Mouse (Mus musculus) right cerebral cortex, adult 18-20 months (tissue): ENCODE results near the gene Ube2h.
"Not testable (repeated sequence)": the region's sequence is repeated elsewhere in the genome, so short reads cannot be mapped to it uniquely, and the experiment has no call there.

Experiments
- DNase-seq: peaks from one replicate; pipeline ENCODE4 v3.0.0; 2022; ENCODE audit warnings: mixed read lengths

The Ube2h gene

DNA sequence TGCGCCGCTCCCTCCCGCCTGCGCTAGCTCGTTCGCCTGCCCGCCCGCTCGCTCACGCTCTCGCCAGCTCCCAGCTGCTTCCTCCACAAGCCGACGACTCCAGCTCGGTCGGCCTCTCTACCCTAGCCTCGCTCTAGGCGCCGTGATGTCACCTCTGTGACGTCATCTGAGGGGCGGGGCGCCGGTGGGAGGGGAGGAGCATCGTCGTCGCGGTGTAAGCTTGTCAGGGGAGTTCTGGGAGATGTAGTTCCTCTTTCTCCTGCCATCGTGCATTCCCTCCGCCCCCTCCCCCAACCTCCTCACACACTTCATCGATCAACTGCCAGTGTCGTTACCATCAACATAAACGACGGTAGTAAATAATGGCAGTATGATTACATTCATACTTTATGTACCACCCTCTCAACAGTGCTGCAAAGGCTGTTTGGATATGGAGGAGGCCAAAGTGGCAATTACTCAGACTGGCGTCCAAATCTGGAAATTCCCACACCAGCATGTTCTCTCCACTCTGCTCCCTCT is at the start of gene Ube2h:
TSS of gene Ube2h (minus strand) at position 141 of the 519 bp plus-strand sequence.
- DNase-seq: peak; percentile 99

DNA sequence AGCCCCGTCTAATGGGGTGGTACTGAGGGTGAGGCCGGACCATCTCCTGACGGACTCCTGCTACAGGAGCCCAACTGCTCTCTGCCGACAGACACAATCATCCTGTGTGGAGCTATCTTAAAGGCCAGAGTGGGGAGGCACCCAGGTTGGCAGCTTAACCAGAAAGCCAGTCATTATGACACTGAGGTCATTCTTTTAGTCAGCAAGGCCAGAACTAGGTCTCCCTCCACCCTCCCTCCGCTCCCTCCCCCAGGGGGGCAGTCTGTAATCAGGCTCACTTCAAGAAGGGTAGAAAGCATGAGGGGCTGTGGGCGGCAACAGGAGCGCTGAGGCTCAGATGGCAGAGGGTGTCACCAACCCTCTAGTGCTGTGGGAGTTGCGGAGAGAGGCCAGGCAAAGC is 49.3 kb upstream of the Ube2h start:
- no peak for DNase-seq

DNA sequence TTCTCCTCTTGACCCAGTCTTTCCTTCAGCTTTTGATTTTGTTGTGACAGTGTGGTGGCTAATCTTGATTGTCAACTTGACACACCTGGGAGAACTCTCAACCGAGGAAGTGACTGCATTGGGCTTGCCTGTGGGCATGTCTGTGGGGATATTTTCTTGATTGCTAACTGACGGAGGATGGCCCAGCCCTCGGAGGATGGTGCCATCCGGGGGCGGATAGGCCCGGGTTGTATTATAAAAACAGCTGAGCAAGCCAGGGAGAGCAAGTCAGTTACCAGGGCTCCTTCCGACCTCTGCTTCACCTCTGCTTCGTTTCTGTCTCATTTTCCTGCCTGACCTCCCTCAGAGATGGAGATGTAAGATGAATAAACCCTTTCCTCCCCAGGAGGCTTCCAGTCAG is 48.4 kb upstream of the Ube2h start:
- no peak for DNase-seq

DNA sequence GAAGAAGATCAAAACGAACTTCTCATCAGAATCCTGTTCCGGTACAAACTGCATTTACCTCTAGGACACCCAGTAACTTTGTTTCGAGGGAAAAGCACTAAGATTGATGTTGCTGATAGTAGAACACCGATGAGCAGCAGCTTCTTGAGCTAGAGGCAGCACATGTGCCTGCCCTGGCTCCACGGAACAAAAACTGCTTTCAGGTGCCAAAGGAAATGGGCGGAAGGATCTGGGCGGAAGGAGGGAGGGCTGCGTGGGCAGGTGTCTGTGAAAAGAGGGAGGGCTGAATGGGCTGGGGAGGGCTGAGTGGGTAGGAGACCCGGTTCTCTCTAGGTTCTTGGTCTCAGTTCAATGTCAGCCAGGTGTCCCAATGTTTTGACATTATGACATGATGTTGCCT is 47.0 kb upstream of the Ube2h start:
- DNase-seq: no peak

DNA sequence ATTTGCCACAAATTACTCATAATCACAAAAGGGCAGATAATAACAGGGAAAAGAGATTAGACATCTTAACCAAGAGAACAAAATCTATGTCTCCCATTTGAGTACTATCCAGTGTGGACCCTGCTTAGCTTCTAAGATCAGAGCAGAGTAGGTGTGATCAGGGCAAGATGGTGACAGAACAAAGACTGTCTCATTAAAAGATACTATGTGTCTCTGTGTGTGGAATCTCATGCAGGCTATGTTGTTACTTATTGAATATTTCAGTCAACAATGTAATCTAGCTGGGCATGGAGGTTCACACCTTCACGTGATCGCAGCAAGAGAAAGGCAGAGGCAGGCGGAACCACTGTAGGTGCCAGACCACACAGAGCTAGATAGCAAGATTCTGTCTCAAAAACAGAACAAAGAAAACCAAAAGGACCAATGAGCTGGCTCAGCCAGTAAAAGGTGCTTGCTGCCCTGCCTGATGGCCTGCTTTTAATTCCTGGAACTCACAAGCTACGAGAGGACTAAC is 43.0 kb upstream of the Ube2h start:
- DNase-seq: no peak

DNA sequence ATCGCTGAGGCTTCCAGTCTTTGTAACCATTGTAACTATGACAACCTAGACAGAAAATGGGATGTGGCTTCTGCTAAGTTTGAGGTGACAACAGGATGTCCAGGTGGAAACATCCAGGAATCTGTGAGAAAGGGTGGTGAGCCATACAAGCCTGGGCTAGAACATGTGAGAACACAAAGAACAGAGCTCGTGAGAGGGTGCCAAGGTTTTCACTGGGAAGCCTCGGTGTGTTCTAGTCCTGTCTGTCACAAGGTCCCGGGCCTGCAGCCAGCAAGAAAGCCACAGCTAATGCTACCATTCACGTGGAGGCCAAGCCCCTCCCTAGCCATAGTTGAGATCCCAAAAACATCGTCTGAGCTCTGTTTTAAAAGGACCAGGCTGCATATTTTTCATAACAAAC is 42.4 kb upstream of the Ube2h start:
- no peak for DNase-seq

DNA sequence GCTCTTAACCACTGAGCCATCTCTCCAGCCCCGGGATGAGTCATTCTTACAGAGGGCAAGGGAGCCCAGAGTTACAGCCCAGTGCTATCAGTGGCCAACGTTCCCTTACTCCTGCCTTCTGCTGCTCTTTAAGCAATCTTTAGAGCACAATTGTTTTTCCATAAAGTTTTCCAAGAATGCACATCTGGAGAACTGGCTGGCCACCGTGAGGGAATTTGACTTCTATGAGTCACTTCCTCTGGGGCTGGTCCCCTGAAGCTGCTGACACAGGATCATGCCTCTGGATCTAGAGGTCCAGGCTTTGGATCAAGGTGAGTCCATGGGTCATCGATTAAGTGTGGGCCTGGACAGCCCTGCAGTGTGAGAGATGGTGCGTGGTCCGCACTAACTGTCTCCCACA is 39.7 kb upstream of the Ube2h start:
- no peak for DNase-seq

DNA sequence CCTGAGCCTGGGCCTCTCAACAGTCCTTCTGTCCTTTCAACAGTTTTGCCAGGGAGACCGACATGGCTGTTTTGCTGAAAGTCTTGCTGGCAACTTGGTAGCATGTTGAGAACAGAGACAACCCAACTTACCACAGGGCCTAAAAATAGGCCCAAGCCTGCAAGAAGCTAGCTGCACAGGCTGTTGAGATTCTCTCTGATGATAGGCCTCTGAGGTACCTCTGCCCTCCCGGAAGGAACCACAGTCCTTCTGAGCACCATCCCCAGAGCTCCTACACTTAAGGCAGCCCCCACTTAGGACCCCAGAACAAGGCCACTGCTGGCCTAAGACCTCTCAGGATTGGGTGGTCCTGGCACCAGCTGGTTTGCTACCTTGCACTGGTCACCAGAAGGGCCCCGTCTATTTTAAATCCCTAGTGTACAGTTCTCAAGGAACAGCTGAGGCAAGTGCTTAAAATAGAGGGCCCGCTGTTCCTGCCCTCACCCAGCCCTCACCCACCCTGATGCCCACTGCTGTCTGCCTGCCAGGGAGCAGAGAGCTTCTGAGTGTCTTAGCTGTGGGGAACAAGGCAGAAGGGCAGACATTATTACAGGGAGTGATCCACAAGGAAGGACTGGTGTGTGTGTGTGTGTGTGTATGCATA is 36.0 kb upstream of the Ube2h start:
- DNase-seq: no peak

DNA sequence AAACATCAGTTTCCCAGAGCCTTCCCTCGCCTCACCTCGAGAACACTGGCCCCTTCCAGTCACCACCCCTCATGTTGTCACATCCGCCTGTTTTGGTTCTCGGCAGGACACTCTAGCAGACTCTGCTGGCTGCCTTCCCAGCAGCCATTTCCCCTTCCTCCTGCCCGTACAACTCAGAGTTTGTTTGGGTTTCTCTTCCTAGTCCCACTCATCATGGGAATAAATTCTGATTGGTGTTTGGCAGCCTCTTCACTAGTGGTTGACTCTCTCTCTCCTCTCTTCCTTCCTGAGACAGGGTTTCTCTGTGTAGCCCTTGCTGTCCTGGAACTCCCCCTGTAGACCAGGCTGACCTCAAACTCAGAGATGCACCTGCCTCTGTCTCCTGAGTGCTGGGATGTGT is 32.6 kb upstream of the Ube2h start:
- no peak for DNase-seq

DNA sequence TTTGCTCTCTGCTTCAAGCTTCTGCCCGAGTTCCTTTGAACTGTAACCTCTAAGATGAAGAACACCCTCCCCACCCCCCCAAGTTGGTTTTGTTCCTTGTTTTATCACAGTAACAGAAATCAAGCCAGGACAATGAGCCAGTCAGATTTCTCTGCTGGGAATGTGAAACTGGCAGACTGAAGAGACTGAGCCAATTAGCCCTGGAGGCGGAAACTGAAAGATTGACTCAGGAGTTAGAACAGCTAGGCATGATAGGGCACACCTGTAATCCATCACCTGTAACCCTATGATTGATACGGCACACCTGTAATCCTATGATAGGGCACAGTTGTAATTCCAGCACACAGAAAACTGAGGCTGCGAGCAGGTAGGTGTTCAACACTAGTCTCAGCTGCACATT is 27.9 kb upstream of the Ube2h start:
- DNase-seq: no peak

DNA sequence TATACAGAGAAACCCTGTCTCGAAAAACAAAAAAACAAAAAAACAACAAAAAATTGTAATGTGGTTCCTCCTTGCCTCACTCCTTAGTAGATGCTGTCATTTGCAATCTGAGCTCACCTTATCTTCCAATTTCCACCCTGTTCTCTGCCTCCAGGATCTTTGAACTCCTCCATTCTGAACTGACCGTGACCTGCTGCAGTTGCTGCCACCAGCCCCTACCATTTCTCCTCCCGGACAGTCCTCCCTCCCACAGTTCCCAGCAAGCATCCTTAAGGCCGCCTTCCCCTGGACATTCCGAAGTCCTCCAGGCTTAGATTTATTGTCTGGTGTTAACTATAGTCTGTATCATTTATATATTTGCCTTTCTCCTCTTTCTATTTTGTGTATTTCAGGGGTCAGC is 26.4 kb upstream of the Ube2h start:
- no peak for DNase-seq

DNA sequence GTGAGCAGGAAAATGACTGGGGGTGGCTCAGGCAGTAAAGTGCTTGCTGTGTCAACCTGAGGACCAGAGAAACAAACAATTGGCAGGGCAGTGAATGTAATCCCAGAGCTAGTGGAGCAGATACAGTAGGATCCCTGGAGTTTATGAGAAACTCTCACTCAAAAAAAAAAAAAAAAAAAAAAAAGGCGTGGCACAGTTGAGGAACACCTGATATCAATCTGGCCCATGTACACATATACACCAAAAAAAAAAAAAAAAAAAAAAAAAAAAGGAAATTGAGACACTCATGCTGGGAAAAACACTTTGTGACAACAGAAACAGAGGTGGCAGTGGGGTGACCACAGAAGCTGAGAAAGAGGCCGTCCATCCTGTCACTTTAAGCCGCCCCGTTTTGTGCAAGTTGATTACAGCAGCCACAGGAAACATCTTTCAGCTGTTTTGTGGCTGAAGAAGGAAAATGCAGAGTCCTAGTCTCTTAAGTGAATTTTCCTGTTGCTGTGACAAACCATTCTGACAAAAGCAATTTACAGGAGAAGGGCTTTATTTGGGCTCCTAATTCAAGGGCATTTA is 21.7 kb upstream of the Ube2h start:
- DNase-seq: no peak

DNA sequence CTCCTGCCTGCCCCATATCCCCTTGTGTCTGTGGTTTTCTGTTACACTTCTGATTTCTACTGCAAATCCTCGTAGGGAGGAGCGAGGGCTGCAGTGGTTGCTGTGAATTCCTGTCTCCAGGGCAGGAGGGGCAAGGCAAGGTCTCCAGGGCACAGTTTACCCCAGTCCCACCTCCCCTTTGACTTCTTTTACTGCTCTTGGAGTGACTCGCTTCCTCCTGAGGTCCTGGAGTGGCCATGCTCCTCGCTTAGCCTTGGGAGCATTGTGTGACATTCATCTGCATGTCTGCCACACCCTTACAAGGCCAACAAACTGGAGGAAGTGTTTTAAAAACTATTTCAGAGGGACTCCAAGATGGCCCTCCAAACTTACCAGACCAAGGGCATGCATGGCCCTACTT is 16.7 kb upstream of the Ube2h start:
- DNase-seq: no peak

DNA sequence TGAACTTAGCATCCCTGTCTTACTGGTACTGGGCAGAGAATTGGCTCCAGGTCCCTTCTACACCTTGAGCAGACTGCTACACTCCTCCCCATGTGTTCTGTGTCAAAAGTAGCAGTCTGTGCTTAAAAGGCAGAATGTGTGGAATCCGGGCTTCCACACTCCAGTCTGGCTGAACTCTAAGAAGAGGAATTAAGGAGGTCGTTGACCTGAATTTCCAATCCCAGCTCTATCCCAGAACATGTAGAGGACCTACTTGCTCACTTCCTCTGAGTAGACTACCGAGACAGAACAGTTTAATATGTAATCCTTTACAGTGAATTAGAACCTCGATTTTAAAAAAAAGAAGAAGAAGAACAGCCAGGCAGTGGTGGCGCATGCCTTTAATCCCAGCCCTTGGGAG is 14.9 kb upstream of the Ube2h start:
- DNase-seq: no peak

DNA sequence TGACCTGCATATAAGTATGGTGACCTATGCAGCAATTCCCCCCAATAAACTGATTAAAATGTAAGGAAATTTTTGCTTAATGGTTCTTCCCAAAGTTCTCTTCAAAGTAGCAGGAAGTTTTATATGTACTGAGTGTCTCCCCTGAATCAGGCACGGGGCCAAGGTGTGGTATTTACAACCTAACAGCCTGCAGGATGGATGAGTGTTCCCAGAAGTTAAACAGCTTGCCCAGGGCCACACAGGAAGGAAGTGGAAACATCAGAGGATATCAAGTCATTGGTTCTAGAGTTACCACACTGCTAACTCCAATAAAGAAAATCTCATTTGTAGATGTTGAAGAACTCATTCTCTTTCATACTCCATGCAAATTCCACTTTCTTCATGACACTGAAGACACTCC is 7.7 kb upstream of the Ube2h start:
- DNase-seq: no peak

DNA sequence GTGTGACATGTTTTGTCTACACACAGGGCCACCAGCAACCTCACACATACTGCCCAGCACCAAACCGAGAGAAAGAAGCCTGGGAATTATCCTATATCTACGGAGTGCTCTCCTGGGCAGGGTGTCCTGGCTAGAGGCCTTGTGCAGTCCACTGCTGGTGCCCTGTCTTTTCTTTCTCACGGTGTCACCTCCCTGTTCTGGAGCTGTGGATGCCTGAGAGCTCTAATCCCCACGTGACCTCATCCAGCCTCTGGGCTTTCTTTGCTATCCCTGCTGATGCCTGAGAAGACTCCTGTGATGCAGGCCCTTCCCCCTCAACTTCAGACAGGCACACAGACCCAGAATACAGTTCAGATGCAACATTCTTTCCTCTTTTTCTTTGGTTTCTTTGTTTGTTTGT is 4.4 kb upstream of the Ube2h start:
- DNase-seq: no peak

DNA sequence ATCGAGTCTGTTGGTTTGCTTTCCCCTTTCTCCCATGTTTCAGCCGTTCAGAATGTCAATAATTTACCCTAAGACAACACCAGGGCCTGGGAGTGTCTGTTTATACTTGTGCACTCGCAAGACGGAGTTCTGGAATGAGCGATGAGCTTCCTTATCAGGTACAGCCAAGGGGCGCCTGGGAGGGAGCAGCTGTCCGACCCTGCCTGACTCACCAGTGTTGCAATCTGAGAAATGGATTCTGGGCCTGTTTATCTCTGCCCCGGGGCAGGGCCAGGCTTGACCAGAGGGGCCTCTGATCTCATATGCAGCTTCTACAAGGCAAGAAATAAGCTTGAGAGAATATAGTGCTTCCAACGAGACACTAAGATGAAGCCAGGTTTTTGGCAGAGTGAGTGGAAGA is 3.4 kb upstream of the Ube2h start:
- DNase-seq: no peak

DNA sequence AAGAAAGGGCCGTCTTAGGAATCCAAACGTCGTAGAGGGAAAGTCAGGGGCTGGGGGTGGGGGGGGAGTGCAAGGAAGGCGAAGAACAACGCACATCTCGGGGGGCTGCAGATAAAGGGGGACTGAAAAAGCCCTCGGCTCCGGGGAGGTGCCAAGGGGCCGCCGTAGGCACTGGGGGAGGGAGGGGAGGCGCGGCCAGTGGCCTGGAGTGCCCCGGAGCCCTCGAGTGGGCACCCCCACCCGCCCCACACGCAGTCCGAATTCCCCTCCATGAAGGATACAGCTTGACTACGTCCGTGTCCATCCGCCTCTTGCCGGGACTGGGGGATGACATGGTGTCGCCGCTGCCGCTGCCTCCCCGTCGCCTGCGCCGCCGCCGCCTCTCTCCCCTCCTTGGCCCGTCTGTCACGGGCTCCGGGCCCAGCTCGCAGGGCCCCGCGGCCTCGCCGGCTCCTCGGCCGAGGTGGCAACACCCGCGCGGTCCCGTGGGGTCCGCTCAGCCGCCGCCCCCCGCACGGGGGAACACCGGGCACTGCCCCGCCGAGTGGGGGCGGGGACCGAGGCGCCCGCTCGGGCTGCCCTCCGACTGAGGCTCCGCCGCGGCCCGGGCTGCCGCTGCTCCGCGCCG is 454 bp downstream of the Ube2h start:
- not testable (repeated sequence) for DNase-seq

DNA sequence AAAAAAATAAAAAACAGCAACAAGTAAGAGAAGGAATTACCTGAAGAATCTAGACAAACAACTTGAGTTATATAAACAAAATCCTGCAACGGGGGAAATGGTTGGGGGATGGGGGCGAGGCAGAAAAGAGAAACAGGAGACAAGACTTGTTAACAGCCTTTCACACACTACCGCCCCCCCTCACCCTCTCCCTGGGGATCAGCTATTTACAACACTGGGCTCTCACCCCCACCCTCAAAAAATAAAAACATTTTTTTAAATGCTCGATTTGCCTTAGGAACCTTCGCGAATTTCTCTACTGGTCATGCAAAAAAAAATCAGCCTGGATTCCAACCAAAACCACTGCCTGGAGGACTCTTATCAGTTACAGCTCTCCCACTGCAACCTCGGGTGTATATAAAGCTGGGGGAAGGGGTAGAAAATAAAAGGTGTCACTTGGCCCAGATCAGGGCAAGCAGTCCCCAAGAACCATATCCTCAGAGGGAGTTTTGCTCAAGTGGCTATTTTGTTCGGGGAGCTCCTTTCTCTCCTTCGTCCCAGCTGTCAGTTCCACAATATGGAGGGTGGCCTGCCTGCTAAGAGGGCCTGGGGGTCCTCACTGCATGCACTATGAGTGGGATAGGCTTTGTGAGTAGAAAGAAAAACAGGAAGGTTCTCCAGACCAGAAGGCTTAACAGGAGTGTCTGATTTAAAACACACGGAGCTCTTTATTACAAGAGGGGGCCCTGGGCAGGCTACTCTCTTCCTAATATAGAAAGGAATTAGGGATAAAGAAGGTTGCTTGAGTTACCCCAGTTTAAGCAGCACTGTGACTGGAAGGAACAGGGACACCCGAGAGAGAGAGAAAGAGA is 1.3 kb downstream of the Ube2h start:
- no peak for DNase-seq

DNA sequence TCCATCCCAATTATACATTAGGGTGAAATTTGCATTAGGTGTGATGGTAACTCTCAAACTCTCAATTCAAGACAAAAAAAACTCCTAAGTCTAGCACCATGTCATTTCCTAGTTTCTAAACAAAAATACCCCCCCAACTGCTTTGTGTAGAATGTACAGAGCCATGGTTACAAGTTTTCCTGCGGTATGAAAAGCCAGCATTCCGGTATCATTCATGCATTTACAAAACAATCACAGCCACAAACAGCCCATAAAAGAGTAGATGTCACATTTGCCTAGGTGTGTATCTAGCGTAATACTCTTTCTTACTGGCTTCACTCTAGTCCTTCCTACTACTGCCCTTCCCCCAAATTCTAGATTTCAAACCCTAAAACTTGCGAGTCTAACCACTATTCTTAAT is 2.2 kb downstream of the Ube2h start:
- no peak for DNase-seq

DNA sequence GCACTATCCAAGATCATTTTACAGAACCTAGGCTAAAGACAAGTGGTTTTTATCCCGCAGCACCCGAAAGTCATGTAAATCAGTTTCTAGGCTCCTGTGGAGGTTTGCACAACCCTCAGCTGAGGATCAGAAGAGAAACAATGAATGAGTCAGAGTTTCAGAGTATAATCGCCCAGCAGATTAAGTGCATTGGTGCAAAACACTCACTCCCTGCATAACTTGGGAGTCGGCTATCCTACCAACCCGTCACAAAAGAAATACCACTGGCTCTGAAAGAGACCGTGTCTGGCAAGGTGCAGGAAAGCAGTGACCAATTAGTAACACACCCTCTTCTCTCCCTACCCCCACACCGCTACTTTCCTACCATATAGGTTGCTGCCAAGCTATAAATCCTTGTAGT is 3.4 kb downstream of the Ube2h start:
- no peak for DNase-seq

DNA sequence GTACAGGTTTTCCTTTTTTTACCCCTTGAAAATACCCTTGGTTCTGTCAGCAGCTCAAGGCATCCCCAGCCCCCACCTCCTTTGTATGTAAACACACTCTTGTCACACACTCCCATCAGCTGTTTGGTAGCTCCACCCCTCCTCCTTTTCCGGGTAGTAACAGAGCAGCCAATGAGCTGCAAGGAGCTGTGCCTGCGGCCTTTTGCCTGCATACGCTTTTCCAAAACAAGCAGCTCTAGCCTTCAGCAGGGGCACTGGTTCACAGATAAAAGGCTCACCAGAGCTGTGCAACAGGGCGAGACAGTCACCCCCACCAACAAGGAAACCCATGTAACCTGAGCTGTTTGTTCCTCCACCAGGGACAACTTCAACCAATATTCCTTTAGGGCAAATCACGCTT is 4.0 kb downstream of the Ube2h start:
- DNase-seq: peak; percentile 78

DNA sequence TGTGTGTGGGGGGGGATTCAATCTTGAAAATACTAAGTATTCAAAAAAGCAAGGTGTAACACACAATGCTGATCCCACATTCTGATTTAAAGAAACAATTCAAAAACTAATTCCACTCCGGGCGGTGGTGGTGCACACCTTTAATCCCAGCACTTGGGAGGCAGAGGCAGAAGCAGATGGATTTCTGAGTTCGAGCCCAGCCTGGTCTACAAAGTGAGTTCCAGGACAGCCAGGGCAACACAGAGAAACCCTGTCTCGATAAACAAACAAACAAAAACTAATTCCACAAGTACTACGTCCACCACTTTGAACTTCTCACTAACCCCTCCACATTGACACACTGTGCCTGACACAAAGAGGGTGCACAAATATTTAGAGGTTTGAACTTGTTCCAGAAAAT is 4.7 kb downstream of the Ube2h start:
- no peak for DNase-seq
